Mouse (Mus musculus) lung, embryonic 16.5 days (tissue): Measurements from ENCODE around the gene Epha6. TPM values are rescaled to one million over a fixed set of nuclear protein-coding genes. Genes with fewer than 3 reads are reported as not detected.
A peak's percentile ranks its signal among the peaks of the same experiment; 100 is the strongest.

ENCODE experiments used
- ATAC-seq: fragments of 200-750 bp; cut with Nextera tagmentation; 2 replicates; pipeline ENCODE4 v1.8.0; 2017; ENCODE audit warnings: low read depth, mild to moderate bottlenecking, moderate library complexity
- H3K27ac ChIP-seq: fragments of 300-500 bp; sonication (generic); 2 replicates; pipeline ENCODE4 v1.5.1; 2014; ENCODE audit warnings: mild to moderate bottlenecking, control low read depth, low read length
- H3K27me3 ChIP-seq: fragments of 300-500 bp; sonication (generic); 2 replicates; pipeline ENCODE4 v1.6.1; 2014; ENCODE audit warnings: low read depth, low read length, mixed read lengths; ENCODE audit not compliant: control insufficient read depth, insufficient read depth
- H3K36me3 ChIP-seq: fragments of 300-500 bp; sonication (generic); 2 replicates; pipeline ENCODE4 v1.6.1; 2014; ENCODE audit warnings: low read length; ENCODE audit not compliant: control insufficient read depth, insufficient read depth
- H3K4me1 ChIP-seq: fragments of 300-500 bp; sonication (generic); replicated peaks from 2 replicates; pipeline ENCODE4 v1.6.1; 2014; ENCODE audit warnings: low read length, mixed read lengths; ENCODE audit not compliant: control insufficient read depth, insufficient read depth
- H3K4me2 ChIP-seq: fragments of 300-500 bp; sonication (generic); 2 replicates; pipeline ENCODE4 v1.6.1; 2014; ENCODE audit warnings: low read depth, low read length, control low read depth
- H3K4me3 ChIP-seq: fragments of 300-500 bp; sonication (generic); 2 replicates; pipeline ENCODE4 v1.5.1; 2014; ENCODE audit warnings: mild to moderate bottlenecking, low read length, control low read depth
- H3K9ac ChIP-seq: fragments of 300-500 bp; sonication (generic); 2 replicates; pipeline ENCODE4 v1.6.1; 2014; ENCODE audit warnings: low read length, control low read depth
- H3K9me3 ChIP-seq: fragments of 300-500 bp; sonication (generic); 2 replicates; pipeline ENCODE4 v1.6.1; 2016; ENCODE audit warnings: low read length; ENCODE audit not compliant: control insufficient read depth
- WGBS: fragments of 180-500 bp; shearing (Covaris S2); extraction: QIAGEN DNeasy Blood & Tissue Kit; methylation state at CpG from one replicate; pipeline ENCODE4 v1.1.7; 2014; 5-methylcytosine and 5-hydroxymethylcytosine counted together
- polyA plus RNA-seq: library from polyadenylated mRNA; unstranded; fragments of >200 nt; fragmentation: Nextera tagmentation; extraction: Ambion mirVana; gene quantifications from 2 replicates; pipeline ENCODE4 v1.2.1, GENCODE M21; 2015

The Epha6 gene
- polyA plus RNA-seq, 1 experiment from 2014 or later: not detected

DNA sequence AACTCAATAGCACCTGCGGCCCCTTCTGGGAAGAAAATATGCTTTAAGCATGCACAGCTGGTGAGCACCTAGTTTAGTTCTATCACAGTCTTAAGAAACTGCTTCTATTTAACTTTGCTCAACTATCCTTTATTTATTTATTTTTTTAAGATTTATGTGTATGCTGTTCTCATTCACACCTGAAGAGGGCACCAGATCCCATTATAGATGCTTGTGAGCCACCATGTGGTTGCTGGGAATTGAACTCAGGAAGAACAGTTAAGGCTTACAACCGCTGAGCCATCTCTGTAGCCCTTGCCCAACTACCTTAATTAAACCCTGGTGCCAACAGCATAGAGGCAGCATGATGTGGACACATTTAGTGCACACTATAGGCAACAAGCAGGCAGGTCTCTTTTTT lies 938.4 kb downstream of the Epha6 start:
- H3K4me3 ChIP-seq: no peak overlapping the region
- no peak overlapping the region for H3K4me2 ChIP-seq
- H3K9me3 ChIP-seq: no peaks in the 10 kb centered on the region
- H3K27ac ChIP-seq: no peak overlapping the region
- 71% methylated on average over 2 of the region's 2 CpGs for WGBS
- no peak overlapping the region for H3K9ac ChIP-seq
- H3K4me1 ChIP-seq: no peaks in the 10 kb centered on the region
- no peak for ATAC-seq
- H3K36me3 ChIP-seq: no peaks in the 10 kb centered on the region
- H3K27me3 ChIP-seq: no peaks in the 10 kb centered on the region

DNA sequence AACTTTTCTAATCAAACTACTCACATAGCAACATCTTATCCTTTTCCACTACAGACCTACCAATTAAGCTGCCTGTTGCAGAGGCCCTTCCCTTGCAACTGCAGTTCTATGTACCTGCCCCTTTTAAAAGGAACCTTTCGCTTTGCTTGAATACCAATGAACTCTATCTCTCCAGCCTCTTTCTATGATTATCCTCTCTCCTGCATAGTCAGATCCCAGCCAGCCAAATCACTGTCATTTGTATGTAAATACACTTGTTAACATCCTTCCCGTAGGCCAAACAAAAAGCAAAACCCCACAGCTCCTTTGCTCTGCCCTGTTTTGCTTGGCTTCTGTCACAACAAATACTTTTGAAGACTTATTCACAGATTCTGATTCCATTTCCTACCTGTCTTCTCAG lies 961.6 kb downstream of the Epha6 start:
- Histone ChIP-seq H3K9ac (no peak overlapping the region), H3K9me3 (no peaks in the 10 kb centered on the region), H3K4me3 (no peak overlapping the region), H3K4me1 (no peaks in the 10 kb centered on the region), H3K27ac (no peak overlapping the region), H3K36me3 (no peaks in the 10 kb centered on the region), H3K27me3 (no peaks in the 10 kb centered on the region), H3K4me2 (no peak overlapping the region)
- no peak for ATAC-seq
- 59% methylated on average over 2 of the region's 2 CpGs for WGBS

DNA sequence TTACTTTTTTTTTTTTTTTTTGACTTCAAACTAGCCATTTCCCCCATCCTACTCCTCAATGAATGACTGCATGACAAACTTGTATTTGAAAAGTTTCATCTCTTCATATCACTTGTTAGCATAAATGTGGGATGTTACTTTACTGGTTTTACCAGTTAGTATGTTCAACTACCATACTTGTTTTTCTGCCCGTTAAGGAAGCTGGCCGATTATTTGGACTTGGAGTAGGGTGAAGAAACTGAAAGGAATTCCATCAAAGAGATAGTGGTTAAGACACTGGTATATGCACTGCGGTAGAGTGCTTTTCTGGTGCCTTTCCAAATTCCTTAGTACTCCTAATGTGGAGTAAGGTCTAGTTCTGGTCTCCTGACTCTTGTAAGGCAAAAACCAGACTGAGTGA lies 965.3 kb downstream of the Epha6 start:
- 68% methylated on average over 3 of the region's 3 CpGs for WGBS
- no peak overlapping the region for H3K9ac ChIP-seq
- H3K9me3 ChIP-seq: no peaks in the 10 kb centered on the region
- no peak overlapping the region for H3K4me3 ChIP-seq
- no peak overlapping the region for H3K27ac ChIP-seq
- H3K4me2 ChIP-seq: no peak overlapping the region
- no peaks in the 10 kb centered on the region for H3K36me3 ChIP-seq
- no peak for ATAC-seq
- no peaks in the 10 kb centered on the region for H3K27me3 ChIP-seq
- 0 out of 2 replicates have a peak, but pooled peaks cover 4% of the 10 kb centered on the region for H3K4me1 ChIP-seq

DNA sequence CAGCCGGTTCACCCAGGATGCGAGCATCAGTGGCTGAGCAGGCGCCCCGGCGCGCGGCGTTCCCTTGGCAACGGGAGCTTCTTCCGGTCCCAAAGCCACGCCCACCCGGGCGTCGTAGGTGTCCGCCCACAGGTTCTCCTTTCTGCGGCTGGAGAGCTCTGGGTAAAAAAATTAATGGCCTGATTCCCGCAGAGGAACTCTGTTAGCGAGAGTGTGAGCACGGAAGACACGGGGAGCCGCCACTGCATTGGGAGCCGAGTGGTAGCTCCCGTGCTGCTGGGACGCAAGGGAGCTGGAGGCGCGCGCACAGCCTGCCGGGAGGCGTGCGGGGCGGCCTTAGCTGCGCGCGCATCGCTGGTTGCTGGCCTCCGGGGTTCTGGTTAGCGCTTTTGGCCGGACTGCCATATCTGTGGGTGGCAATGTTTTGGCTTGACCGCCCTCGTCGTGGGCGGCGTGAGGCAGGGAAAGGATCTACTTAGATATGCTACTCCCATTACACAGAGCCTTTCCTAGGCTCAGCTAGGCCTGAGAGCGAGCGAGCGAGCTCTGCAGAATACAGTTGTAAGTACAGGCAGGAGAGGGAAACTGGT lies 966.1 kb downstream of the Epha6 start, which contains the start of gene Arl6:
Gene Arl6, minus strand, starts transcription at position 290 of the 590 bp plus-strand sequence.
- under 1% methylated on average over 46 of the region's 46 CpGs for WGBS
- H3K4me3 ChIP-seq: peak within 1 kb of the TSS; percentile 80
- peak within 1 kb of the TSS; percentile 82 for H3K9ac ChIP-seq
- no peaks in the 10 kb centered on the region for H3K9me3 ChIP-seq
- 0 out of 2 replicates have a peak, but pooled peaks cover 4% of the 10 kb centered on the region for H3K4me1 ChIP-seq
- peak within 1 kb of the TSS; percentile 99 for H3K27ac ChIP-seq
- no peaks in the 10 kb centered on the region for H3K27me3 ChIP-seq
- peak; percentile 99 for ATAC-seq
- no peaks in the 10 kb centered on the region for H3K36me3 ChIP-seq
- H3K4me2 ChIP-seq: peak within 1 kb of the TSS; percentile 81

DNA sequence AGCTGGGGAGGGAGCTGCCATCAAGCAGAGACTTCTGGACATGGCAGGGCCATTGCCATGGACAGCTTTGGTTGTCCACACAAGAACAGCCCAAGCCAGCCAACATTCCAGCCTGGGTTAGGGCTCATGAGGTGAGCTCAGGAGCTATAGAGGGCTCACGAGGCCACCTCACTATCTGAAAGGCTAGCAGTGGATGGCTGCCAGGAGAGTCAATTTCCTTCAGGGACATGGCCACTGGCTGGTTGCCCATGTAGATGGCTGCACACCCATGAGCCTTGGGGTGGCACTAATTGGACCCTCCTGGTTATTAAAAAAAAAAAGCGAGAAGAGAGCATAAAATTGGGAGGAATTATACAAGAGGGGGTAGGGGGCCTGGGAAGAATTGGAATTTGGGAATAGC lies 970.7 kb downstream of the Epha6 start:
- no peak for ATAC-seq
- Histone ChIP-seq H3K4me2 (no peak overlapping the region), H3K9ac (no peak overlapping the region), H3K4me1 (0 out of 2 replicates have a peak, but pooled peaks cover 4% of the 10 kb centered on the region), H3K4me3 (no peak overlapping the region), H3K9me3 (no peaks in the 10 kb centered on the region), H3K36me3 (no peaks in the 10 kb centered on the region), H3K27me3 (no peaks in the 10 kb centered on the region), H3K27ac (no peak overlapping the region)
- 83% methylated on average over 2 of the region's 2 CpGs for WGBS

DNA sequence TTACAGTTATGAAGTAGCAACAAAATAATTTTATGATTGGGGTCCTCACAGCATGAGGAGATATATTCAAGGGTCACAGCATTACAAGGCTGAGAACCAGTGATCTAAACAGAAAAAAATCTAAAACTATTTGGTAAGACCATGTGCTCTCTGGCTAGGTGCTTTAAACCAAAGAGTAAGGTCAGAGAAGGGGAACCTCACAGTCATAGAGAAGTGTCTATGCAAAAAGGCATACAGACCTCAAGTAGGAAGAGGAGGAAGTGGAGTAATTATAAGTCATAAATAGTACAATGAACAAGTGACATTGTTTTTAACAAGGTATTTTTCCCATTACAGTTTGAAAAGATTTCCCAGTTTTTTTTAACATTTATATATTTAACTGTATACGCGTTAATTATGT lies 983.8 kb downstream of the Epha6 start:
- Histone ChIP-seq H3K4me2 (no peak overlapping the region), H3K4me3 (no peak overlapping the region), H3K9ac (no peak overlapping the region), H3K4me1 (no peaks in the 10 kb centered on the region), H3K27ac (no peak overlapping the region), H3K9me3 (no peaks in the 10 kb centered on the region), H3K36me3 (no peaks in the 10 kb centered on the region), H3K27me3 (no peaks in the 10 kb centered on the region)
- ATAC-seq: no peak
- 93% methylated on average over 2 of the region's 2 CpGs for WGBS

DNA sequence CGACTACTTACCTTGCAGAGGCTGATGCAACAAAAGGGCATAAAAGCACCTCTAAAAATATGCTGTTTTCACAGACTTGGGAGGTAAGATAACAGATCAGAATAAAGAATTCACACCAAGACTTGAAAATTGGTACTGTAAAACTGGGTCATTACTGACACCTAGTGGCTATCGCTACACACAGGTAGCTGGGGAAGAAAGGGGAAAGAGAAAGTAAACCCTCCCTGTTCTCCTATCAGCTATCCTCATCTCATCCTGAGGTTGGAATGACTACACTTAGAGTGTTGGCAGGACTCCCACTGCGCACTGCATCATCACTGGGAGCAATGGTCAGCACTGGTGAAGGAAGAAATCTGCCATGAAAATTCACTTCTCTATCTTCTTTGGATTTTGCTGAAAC lies 988.2 kb downstream of the Epha6 start:
- no peak for ATAC-seq
- Histone ChIP-seq H3K4me3 (no peak overlapping the region), H3K27ac (no peak overlapping the region), H3K4me1 (no peaks in the 10 kb centered on the region), H3K9me3 (no peaks in the 10 kb centered on the region), H3K36me3 (no peaks in the 10 kb centered on the region), H3K27me3 (no peaks in the 10 kb centered on the region), H3K4me2 (no peak overlapping the region), H3K9ac (no peak overlapping the region)
- WGBS: 26% methylated on average over 3 of the region's 3 CpGs

DNA sequence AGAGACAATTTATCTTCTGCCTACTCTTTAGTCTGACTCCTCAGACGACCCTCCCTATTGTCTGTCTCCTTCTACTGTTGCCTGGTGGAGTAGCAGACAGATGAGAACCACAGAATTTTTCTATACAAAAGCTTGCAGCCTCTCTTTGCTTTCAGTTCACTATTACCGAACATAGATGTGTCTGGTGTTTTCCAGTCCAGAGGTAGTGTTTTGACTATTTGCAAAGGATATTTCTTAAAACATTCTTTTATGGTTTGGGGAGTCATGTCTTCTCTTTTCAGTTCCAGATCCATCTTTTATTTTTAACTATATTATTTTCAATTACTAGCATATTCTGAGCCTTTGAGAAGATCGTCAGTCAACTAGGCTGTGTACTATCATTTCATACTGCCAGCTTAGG lies 989.7 kb downstream of the Epha6 start:
- 66% methylated on average over 3 of the region's 3 CpGs for WGBS
- Histone ChIP-seq H3K27me3 (no peaks in the 10 kb centered on the region), H3K36me3 (no peaks in the 10 kb centered on the region)

DNA sequence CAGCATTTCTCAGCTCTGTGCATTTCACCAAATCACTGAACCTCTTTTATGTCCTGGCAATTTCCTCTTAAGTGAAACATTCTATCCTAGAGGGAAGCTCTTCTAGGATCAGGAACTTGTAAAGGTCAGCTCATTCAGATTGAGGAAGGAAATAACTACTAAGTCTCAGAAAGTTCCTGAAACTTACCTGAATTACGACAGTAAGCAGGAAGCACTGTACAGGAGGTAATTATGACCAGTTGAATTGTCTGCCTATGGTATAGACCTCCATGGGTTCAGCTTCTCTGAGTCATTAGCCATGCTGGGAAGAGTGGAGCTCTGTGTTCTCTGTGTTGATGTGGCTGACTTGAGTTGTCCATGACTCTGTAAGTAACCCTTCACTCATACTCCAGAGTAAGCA lies 994.6 kb downstream of the Epha6 start:
- ATAC-seq: no peak
- H3K36me3 ChIP-seq: no peaks in the 10 kb centered on the region
- no peak overlapping the region for H3K4me3 ChIP-seq
- no peak overlapping the region for H3K4me2 ChIP-seq
- H3K4me1 ChIP-seq: no peaks in the 10 kb centered on the region
- H3K9ac ChIP-seq: no peak overlapping the region
- H3K27me3 ChIP-seq: no peaks in the 10 kb centered on the region
- no peaks in the 10 kb centered on the region for H3K9me3 ChIP-seq
- WGBS: 72% methylated on average over 1 of the region's 1 CpGs
- no peak overlapping the region for H3K27ac ChIP-seq

More for the DNA sequence above, 989.7 kb downstream of the Epha6 start:
- H3K9me3 ChIP-seq: no peaks in the 10 kb centered on the region
- no peak overlapping the region for H3K4me3 ChIP-seq
- no peaks in the 10 kb centered on the region for H3K4me1 ChIP-seq
- H3K27ac ChIP-seq: no peak overlapping the region
- no peak overlapping the region for H3K9ac ChIP-seq
- H3K4me2 ChIP-seq: no peak overlapping the region
- ATAC-seq: no peak
